Mouse (Mus musculus) brain, embryonic 14.5 days (tissue): ENCODE results near the gene Gm26938.

Source experiments
- CTCF ChIP-seq: fragments of 200-500 bp; IDR thresholded peaks from 2 replicates; pipeline ENCODE4 v1.5.1; 2012; ENCODE audit warnings: inconsistent platforms, mild to moderate bottlenecking, moderate library complexity, borderline replicate concordance; ENCODE audit not compliant: insufficient read depth, insufficient read length; ENCODE audit errors: extremely low read depth
- POLR2A ChIP-seq: fragments of 200-500 bp; IDR thresholded peaks from 2 replicates; pipeline ENCODE4 v1.6.1; 2012; ENCODE audit warnings: mild to moderate bottlenecking, inconsistent platforms, borderline replicate concordance; ENCODE audit not compliant: poor library complexity, insufficient read depth, insufficient read length, severe bottlenecking; ENCODE audit errors: extremely low read depth

- TF ChIP-seq CTCF = no peak
- TF ChIP-seq POLR2A = no peak
Measured at GRCm38 (mm10) chr5:139796001-139796620, 30.1 kb downstream of the Gm26938 start.
